Mouse (Mus musculus) activated CD4-positive, CD25-positive, alpha-beta regulatory T cell, adult 4 months (primary cell): Measurements from ENCODE around the gene Hpse2. TPM values are rescaled to one million over a fixed set of nuclear protein-coding genes. Genes with fewer than 3 reads are reported as not detected.
"Not testable (repeated sequence)": the region's sequence is repeated elsewhere in the genome, so short reads cannot be mapped to it uniquely, and the experiment has no call there.

Experiments used
- ATAC-seq: one replicate; pipeline ENCODE4 v1.8.0; 2017
- polyA plus RNA-seq, 2 experiments: library from polyadenylated mRNA; unstranded; fragments of 100-300 nt; shearing (Covaris generic); gene quantifications; one replicate each; pipeline ENCODE4 v1.2.1; 2017

The Hpse2 gene
- polyA plus RNA-seq, 2 experiments from 2014 or later: 0.08 TPM; not detected in 1

DNA sequence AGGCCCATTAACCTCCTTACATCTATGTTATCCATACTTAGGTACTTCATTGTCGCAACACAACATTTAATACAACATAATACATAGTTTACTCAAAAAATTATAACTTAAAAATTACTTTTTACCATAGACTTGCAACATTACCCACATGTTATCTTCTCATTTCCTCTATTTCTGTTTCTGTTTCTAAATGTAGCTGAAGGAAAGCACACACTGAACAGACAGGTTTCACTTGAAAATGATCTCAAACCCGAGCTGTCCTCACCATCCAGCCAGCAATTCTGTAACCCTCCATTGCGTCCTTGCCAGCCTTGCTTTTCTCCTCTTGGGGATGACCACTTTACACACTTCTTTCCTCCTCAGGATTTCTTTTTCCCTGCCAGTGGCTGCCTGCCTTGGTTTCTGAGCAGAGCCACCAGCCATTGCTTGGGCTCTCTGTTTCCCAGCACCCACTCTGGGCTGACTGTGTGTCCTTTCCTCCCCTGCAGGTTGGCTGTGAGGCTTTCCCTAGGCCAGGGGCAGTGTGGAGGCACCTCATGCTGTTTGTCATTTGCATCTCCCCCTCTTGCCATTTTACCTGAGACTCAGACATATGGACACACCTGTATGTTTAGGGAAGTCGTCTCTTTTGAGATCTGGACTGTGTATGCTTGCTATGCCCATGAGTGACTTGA is 548.4 kb downstream of the Hpse2 start:
- ATAC-seq: no peak

DNA sequence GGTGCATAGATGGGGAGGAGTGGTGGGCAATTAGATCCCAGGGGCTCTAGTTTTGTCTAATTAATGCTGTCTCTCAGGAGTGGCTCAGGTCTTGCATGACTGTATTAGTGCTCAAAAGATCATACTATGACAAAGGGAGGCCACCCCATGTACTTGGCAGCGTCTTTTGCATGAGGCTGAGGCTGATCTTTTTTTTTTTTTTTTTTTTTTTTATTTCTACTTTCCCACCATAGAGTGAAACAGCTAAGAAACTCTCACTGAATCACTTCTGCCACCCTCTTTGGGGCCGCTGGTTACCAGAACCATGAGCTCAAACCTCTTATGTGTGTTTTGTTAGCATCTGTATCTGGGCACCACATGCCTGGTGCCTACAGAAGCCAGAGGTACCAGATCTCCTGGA is 549.0 kb downstream of the Hpse2 start:
- no peak for ATAC-seq

DNA sequence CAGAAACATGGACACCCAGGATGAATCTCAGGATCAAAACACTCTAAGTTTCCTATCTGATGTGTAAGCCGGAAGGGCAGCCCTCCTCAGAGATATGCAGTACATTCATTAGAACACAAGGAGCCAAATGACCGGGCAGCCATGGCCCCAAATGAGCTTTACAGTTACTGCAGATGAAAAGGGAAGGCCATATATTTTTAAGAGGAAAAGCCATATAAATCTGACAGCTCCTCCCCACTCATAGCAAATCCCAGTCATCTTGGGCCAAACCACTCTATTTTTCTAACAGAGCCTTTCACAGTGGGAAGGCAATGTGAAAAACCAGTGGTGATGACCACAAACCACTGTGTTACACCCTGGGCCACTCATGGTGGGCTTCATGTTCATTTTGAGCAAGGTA is 549.9 kb downstream of the Hpse2 start:
- ATAC-seq: no peak

DNA sequence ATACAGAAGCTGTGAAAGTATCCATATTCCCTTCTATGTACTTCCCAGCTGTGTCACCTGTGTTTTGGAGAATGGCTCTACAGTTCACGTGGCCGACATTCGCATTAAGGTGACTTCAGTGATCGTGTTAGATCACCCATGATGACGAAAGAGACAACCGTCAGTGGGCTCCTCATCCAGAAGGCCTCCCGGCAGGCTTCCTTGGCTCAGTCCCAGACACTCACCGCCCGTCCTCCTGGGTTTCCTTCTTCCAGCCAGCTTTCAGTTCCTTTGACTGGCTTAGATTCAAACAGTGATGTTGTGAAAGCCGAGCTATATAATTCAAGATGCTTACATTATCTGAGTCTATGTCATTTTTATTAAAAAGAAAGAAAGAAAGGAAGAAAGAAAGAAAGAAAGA is 550.6 kb downstream of the Hpse2 start:
- ATAC-seq: no peak

DNA sequence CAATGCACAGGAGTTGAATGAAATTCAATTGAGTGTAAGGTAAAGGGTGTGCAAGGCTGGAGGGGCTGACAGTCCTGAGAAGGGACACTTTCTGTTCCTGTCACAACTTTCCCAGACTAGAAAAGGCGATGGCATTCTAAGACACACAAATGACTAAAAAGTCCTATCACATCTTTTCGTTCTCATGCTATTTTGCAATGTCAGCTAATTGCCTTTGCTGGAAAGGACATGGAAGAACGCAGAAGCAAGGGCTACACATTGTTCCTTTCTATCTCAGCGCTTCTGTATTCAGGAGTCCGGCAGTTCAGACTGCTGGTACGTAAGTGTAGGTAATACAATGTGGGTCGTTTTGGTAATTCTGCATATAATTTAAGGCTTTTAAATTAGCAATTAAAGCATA is 555.0 kb downstream of the Hpse2 start:
- no peak for ATAC-seq

DNA sequence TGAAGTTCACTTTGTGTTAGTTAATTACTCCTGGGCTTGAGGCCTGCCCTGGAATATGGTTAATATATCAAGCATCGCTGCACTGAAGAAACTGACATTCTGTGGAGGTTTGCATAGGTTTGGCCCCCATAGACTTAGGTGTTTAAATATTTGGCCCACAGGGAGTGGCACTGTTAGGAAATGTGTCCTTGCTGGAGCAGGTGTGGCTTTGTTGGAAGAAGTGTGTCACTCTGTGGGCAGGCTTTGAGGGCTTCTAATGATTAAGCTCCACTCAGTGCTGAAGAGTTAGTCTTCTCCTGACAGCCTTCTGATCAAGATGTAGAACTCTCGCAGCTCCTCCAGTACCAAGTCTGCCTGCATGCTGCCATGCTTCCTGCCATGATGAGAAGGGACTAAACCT is 555.9 kb downstream of the Hpse2 start:
- ATAC-seq: no peak

DNA sequence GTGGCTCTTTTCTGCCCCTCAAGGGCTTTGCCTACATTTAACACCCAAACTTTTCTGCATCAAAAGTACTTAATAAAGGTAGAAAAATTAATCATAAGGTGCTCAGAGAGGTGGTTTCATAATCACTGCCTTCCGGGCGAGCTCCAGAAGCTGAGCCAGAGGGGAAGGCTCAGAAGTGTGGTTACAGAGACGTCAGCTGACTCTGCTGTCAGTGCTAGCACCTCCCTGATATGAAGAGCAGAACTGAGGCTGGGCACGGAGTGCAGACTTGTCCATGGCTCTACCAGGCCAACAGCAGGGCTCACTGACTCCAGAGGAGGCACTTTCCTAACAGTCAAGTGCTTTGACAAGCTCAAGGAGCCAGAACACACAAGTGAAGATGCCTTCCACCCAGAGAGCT is 559.0 kb downstream of the Hpse2 start:
- no peak for ATAC-seq

DNA sequence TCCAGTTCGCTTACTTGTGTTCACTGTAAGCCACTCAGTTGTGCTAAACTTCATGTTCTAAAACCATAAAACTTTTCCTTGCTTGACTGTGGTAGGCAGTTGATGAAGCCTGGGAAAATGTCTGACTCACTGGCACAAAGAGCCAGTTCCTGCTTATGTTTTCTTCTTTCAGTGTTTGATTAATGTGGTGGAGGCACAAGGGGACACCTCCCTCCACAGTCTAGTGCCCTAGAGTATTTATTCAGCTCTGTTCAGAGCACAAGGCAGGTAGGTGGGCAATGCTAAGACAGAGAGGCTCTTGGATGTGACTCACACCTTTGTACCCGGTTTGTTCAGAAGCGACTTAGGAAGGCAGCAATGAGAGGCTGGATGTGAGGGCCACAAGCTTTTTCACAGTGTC is 560.3 kb downstream of the Hpse2 start:
- no peak for ATAC-seq

DNA sequence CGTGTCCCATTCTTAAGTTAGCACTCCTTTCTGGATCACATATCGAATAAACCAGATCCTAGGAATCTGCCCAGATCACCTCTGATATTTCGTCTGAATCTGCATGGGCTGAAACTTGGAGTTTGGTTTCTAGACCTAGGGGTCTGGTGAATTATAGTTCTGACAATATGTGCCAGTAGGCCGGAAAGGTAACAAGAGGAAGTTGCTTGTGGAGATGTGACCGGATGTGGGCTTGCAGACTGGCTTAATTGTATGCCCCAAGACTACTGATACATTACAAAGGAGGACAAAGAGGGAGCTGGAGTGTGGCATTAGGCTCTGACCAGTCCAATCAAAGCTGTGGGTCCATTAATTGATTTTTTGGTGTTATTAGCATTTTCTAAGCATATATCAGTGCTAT is 568.0 kb downstream of the Hpse2 start:
- ATAC-seq: no peak

DNA sequence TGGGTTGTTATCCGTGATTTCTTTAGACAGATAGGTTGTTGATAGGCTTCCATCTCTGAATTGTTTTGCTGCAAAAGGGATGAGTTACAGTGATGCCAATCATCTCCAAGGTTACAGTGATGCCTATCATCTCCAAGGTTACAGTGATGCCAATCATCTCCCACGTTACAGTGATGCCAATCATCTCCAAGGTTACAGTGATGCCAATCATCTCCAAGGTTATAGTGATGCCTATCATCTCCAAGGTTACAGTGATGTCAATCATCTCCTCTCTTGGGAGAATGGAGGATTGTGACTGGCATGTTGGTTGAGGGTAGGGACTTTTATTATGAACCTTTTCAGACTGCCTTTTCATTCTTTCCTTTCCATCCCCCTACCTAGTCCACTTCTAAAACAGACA is 570.4 kb downstream of the Hpse2 start:
- ATAC-seq: no peak

DNA sequence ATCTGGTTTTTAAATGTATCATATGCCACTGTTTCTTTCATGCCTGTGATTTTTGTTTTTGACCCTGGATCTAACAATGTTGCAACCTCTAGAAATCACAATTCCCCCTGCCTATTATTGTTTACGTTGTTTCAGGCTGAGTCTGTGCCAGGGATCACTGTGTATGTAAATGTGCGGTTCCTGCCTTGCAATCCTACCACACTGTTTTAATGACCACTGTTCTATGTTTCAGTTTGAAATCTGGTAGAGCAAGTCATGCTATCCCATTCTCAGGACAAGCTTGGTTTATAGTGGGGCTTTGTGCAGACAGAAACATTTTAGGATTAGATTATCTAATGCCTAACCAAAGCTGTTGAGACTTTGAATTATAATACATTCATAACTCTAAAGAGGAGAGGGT is 571.9 kb downstream of the Hpse2 start:
- ATAC-seq: no peak

DNA sequence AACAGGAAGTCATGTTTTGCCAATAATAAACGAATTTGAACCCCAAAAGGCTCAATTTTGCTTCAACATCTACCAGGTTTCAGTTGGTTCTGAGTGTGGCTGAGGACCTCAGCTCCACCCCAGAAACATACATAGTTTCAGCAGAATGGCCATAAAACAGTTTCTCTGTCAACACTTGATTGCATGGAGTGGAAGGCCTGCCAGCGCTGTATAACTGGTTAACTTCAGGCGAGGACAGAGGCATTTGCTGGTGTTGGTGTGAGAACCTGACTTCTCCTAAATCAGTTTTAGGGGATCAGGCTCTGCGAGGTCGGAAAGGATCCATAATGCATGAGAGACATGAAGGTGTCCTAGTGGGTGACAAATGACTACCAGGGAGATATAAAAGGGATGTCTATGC is 578.0 kb downstream of the Hpse2 start:
- ATAC-seq: no peak

DNA sequence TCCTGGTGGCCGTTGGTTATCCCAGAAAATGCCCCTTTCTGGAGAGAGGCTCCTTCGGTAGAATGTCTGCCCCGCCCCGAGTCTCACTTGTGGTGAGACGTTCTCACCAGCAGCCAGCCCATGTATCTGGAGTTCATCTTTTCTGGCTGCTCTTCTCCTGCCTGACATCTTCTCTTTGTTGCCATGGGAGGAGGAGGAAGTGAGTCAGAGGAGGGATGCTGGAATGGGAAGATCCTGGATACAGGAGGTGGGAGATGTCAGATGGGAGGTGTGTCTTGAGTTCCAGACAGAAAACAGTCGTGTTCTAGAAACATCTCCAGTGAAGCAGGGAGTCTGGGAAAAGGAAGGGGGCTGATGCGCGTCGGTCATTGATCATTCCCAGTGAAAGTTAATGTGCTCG is 578.7 kb downstream of the Hpse2 start:
- ATAC-seq: no peak

DNA sequence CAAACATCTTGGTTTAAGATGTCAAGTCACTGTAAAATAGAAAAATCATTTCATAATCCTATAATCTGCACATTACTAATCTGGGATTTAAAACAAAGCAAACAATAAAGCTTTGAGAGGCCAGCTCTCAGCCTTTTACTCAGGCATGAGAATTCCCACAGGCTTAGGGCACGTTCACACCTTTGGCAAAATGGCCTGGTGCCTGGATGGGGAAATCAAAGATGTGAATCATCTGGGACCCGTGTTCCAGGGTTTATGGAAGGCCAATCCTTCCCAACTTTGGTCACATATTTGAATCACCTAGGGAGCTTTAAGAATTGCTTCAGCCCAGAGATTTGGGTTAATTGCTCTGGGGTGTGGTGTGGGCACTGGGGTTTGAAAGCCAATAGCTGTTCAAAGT is 590.3 kb downstream of the Hpse2 start:
- no peak for ATAC-seq

DNA sequence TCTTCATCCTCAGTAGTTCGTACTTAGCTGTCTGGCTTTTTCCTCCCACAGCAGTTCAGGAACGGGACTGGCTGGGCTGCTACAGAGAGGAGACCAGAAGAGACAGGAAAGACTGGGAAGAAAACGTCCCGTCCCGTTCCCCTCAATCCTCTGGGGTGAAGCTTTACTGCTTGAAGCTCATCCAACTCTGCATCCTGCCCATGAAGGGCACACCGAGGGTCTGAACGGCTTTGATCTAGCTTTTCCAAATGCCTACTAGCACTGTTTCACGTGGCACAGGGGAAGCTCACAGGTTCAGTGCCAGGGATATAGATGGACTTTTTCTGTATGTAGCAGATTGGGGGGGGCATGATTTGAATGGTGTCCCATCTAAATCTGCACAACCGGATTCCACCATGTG is 592.4 kb downstream of the Hpse2 start:
- no peak for ATAC-seq

DNA sequence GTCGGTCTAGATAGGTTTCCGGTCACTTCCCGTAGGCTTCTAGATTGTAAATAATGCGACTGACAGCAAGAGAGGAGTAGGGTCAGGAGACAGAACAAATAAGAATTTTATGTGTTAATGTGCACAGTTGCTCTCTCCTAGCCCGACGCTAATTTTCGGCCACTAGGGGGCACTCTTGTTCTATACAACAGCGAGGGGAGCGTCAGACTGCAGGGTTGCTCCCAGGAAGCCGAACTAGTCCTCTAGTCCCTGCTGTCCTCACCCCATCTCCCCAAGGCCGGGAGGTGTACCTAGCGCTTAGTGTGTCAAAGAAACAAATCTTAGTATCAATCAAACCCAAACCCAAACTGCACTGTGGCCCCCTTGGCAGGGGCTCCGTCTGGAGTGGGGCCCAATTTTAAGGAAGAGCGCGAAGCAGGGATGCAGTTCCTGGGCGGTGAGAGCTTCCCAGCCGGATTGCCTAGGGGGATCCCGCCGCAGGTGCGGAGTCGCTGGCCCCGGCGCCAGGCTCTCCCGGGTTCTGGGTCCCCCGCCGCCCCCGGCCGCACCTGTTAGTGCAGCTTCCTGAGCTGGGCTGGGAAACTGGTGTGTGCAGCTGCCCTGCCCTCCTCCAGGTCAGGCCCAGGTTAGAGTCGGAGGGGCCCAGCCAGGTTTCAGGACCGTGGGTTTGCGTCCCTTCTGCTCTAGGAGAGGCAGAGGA is 593.1 kb downstream of the Hpse2 start:
- ATAC-seq: peak; percentile 59

DNA sequence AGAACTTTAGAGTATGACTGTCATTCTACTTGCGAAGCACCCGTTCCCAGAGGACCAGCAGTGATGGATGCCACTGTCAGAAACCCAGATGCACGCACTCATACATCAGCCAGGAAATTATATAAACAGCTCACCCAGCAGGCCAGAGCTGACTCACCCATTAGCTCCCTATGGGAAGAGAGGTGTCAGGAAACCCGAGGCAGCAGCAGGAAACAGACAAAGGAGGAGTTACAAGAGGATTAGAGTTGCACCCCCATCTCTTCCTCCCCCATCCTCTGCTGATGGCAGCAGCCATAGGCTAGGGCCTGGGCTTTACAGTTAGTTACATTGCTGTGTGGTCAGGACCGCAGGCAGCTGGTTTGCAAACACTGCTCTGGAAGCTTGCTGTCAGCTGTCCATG is 599.8 kb downstream of the Hpse2 start:
- ATAC-seq: no peak

DNA sequence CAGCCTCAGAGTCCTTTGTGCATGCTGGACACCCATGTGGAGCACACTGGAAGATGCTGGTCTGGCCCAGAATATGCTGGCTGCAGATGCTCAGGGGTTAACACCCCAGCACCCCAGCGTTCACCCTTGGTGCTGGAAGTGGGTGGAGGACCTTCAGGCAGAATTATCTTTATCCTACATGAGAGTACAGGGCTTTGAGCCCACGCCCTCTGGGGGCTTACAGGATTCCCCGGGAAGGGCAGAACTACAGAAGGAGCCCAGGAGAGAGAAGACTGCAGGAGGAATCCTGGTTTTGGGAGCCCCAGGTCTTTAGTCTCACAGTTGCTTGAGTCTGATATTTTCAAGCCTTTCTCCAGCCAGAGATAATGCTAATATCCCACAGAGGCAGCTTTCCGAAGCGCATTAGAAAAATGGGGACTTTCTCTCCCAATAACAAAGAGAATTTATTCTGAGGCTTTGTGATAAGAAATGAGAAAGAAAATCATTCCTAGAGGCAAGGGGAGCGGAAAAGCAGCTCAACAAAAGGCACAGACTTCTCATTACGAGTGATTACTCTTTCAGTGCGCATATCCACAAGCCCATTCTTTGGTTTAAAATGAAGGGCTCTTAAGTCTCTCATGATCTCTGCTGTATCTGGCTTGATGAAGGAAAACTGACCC is 602.5 kb downstream of the Hpse2 start:
- ATAC-seq: no peak

DNA sequence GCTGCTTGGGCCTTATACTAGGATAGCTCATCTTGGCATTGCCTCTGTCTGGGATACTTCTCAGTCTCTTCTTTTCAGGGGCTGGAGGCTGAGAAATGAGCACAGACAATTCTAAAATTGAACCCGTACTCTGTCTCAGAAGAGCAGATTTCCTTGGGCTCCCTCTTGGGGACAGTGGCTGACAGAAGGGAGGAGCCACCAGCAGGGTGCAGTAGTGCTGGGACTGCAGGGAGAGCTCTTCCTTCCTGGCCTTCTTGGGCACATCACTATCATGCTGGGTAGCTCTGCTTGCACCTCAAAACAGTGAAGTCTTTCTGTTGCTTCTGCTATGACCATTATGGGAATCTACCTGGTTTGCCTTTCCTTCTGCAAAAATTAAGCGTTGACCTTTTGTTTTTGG is 603.0 kb downstream of the Hpse2 start:
- ATAC-seq: no peak

DNA sequence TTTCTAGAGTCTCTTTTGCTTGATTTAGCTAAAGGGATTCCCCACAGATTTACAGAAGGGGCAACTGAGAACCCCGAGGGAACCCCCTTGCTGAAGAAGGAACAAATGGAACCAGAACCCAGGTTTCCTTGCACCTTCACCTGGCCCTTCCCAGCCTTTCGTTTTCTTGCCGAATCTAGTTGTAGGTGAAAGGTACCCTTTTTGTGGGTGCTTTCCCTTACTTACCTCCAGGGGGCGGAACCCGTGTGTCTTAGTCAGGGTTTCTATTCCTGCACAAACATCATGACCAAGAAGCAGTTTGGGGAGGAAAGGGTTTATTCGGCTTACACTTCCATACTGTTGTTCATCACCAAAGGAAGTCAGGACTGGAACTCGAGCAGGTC is 608.0 kb downstream of the Hpse2 start:
- ATAC-seq: not testable (repeated sequence)

DNA sequence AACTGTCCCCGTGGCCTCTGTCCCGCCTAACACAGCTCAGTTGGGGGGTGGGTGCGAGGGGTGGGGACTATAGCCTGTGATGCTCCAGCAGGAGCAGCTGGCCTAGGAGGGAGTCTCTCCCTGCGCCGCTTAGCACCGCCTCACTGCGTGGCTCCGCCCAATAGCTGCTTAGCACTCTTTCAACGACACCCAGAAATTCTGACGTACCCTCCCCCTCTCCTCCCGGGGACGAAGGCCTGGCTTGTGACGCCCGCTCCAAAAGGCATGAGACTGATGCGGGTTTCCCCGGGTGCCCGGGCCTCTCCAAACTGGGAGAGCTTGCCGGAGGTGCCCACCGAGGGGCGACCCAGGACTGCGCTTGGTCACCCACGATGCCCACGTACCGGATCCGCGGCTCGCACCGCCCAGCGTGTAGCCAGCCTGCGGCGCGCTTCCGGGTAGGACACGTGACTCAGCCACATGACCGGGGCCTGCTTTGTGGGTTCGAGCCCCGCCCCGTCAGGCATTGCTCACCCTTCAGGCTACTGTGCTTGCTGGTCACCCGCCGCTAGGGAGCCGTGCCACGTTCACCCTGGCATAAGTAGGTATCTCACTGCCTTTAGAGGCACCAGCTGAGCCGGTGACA is 608.5 kb downstream of the Hpse2 start, which contains the start of gene Hps1:
Gene Hps1 (minus strand): TSS at position 448 of the 625 bp plus-strand sequence.
- ATAC-seq: peak; percentile 88

DNA sequence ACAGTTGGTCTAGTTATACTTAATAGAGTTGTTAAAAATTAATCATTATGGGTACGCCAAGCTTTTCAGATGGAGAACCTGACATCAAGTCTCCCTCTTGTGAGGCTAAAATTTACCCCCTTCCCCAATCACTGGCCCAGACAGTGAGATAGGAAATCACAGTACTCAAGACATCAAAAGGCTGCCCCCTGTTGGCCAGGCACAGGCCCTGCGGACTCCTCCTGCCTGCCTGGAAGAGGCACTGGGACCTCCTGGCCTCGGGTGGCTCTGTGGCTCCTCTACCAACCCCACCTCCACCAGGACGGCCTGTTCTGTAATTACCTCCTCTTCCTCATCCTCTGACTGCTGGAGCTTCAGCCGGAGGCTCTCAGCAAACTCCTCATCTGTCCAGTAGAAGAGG is 610.4 kb downstream of the Hpse2 start:
- ATAC-seq: no peak

DNA sequence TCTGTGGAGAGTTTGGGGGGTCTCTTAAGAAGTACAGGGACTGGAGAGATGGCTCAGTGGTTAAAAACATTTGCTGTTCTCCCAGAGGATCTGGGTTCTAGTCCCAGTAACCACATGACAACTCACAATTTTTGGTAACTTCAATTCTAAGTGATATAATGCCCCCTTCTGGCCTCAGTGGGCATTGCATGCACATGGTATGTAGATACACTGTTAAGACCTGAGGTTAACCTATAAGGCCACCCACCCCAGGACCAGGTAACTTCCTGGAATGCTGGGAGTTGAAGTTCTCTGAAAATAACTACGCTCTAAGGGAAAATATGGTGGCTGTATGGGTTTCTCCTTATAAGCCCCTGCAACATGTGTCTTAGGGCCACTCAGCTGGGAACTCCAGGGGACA is 611.3 kb downstream of the Hpse2 start:
- no peak for ATAC-seq
